Mouse (Mus musculus) hindbrain, embryonic 12.5 days (tissue): ENCODE measurements around the gene Olfr618. TPM values are rescaled to one million over a fixed set of nuclear protein-coding genes. Genes with fewer than 3 reads are reported as not detected.

ENCODE experiments used
- microRNA-seq: library from miRNA; unstranded; fragments of <30 nt; microRNA quantifications from one replicate; pipeline ENCODE4, GENCODE M21; 2017
- polyA plus RNA-seq: library from polyadenylated mRNA; unstranded; fragments of >200 nt; fragmentation: Nextera tagmentation; extraction: Ambion mirVana; gene quantifications from 2 replicates; pipeline ENCODE4 v1.2.1, GENCODE M21; 2016

Gene Olfr618
- polyA plus RNA-seq, 1 experiment from 2014 or later = not detected

Small RNA genes lying within 50 kb of the gene (microRNA-seq; reads per million reads assigned to microRNA genes)
- gene Gm26506 = not detected

Other genes with a start within 250 kb of the Olfr618 start
- not detected in 2 replicates for gene Olfr600, start 240.4 kb upstream of the Olfr618 start, polyA plus RNA-seq
- gene Olfr601, start 227.4 kb upstream of the Olfr618 start, polyA plus RNA-seq = not detected in 2 replicates
- gene Olfr603, start 203.9 kb upstream of the Olfr618 start, polyA plus RNA-seq = not detected in 2 replicates
- gene Usp17lc, start 175.0 kb upstream of the Olfr618 start, polyA plus RNA-seq = not detected in 2 replicates
- not detected in 2 replicates for gene Olfr605, start 144.7 kb upstream of the Olfr618 start, polyA plus RNA-seq
- gene Olfr606, start 141.1 kb upstream of the Olfr618 start, polyA plus RNA-seq = not detected in 2 replicates
- gene Olfr607, start 126.0 kb upstream of the Olfr618 start, polyA plus RNA-seq = not detected in 2 replicates
- not detected in 2 replicates for gene Olfr608, start 120.2 kb upstream of the Olfr618 start, polyA plus RNA-seq
- gene Olfr609, start 92.0 kb upstream of the Olfr618 start, polyA plus RNA-seq = not detected in 2 replicates
- not detected in 2 replicates for gene Olfr610, start 78.0 kb upstream of the Olfr618 start, polyA plus RNA-seq
- not detected in 2 replicates for gene Olfr611, start 69.3 kb upstream of the Olfr618 start, polyA plus RNA-seq
- gene Olfr612, start 47.4 kb upstream of the Olfr618 start, polyA plus RNA-seq = not detected in 2 replicates
- not detected in 2 replicates for gene Olfr613, start 42.0 kb upstream of the Olfr618 start, polyA plus RNA-seq
- gene Olfr615, start 34.0 kb upstream of the Olfr618 start, polyA plus RNA-seq = not detected in 2 replicates
- gene Olfr616, start 21.0 kb upstream of the Olfr618 start, polyA plus RNA-seq = not detected in 2 replicates
- not detected in 2 replicates for gene Olfr617, start 17.0 kb upstream of the Olfr618 start, polyA plus RNA-seq
- gene Olfr619, start 10.5 kb downstream of the Olfr618 start, polyA plus RNA-seq = not detected in 2 replicates
- not detected in 2 replicates for gene Olfr620, start 22.4 kb downstream of the Olfr618 start, polyA plus RNA-seq
- not detected in 2 replicates for gene Olfr622, start 52.6 kb downstream of the Olfr618 start, polyA plus RNA-seq
- not detected in 2 replicates for gene Olfr623, start 73.6 kb downstream of the Olfr618 start, polyA plus RNA-seq
- gene Olfr624, start 81.1 kb downstream of the Olfr618 start, polyA plus RNA-seq = 0.04 and 0.07 TPM in 2 replicates
- gene Olfr625-ps1, start 92.6 kb downstream of the Olfr618 start, polyA plus RNA-seq = not detected in 2 replicates
- gene Olfr243, start 124.6 kb downstream of the Olfr618 start, polyA plus RNA-seq = not detected in 2 replicates
- not detected in 2 replicates for gene Olfr628, start 140.3 kb downstream of the Olfr618 start, polyA plus RNA-seq
- not detected in 2 replicates for gene Olfr629, start 154.8 kb downstream of the Olfr618 start, polyA plus RNA-seq
- gene Olfr630, start 167.2 kb downstream of the Olfr618 start, polyA plus RNA-seq = not detected in 2 replicates
- gene Olfr69, start 181.5 kb downstream of the Olfr618 start, polyA plus RNA-seq = not detected in 2 replicates
- gene Olfr68, start 189.6 kb downstream of the Olfr618 start, polyA plus RNA-seq = not detected in 2 replicates
- not detected in 2 replicates for gene Olfr67, start 201.7 kb downstream of the Olfr618 start, polyA plus RNA-seq
- 799 and 940 TPM in 2 replicates for gene Hbb-bt, start 223.9 kb downstream of the Olfr618 start, polyA plus RNA-seq
- 613 and 772 TPM in 2 replicates for gene Hbb-bs, start 238.0 kb downstream of the Olfr618 start, polyA plus RNA-seq